Mouse (Mus musculus): ENCODE measurements around the gene Cxcr4. TPM values are rescaled to one million over a fixed set of nuclear protein-coding genes. Genes with fewer than 3 reads are reported as not detected.

Gene Cxcr4
- 28.3 TPM for polyA plus RNA-seq (2014; fragmentation: Illumina TruSeq; extraction: RNeasy Lipid Tissue Mini Kit (QIAGEN cat#74804); ENCODE audit: low read depth, low replicate concordance)

GRCm38 (mm10) chr1:128592211-128592741, at the start of gene Cxcr4:
Cxcr4 (minus strand) TSS chr1:128592293.

Other genes with a start within 250 kb of the Cxcr4 start
- 29.6 TPM for gene Mcm6, start 232.6 kb downstream of the Cxcr4 start, polyA plus RNA-seq (2014; fragmentation: Illumina TruSeq; extraction: RNeasy Lipid Tissue Mini Kit (QIAGEN cat#74804); ENCODE audit: low read depth, low replicate concordance)
- gene Dars, start 174.9 kb downstream of the Cxcr4 start, polyA plus RNA-seq (2014; fragmentation: Illumina TruSeq; extraction: RNeasy Lipid Tissue Mini Kit (QIAGEN cat#74804); ENCODE audit: low read depth, low replicate concordance), result 268 TPM

Measured in adrenal gland, adult 10 weeks (tissue).